Mouse (Mus musculus): ENCODE measurements around the gene Bcl6. TPM values are rescaled to one million over a fixed set of nuclear protein-coding genes. Genes with fewer than 3 reads are reported as not detected.

Gene Bcl6
- polyA plus RNA-seq, 1 experiment from 2014 or later, result 0.72 TPM

DNA sequence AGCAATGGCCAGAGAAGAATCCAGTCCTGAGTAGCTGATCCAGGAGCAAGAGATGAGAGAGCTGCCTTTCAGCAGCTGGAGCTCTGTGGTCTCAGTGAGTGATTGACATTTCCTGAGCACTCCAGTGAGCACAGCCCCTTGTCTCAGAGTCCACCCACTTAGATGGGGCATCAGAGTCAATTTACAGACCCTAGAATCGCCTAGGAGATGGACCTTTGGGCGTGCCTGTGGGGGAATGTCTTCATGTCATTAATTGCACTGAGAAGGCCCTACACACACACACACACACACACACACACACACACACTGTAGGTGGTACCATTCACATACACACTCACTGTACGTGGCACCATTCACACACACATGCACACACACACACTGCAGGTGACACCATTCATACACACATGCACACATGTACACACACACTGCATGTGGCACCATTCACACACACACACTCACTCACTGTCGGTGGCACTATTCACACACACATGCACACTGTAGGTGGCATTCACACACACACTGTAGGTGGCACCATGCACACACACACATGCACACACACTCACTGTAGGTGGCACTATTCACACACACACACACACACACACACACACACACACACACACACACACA is 36.4 kb downstream of the Bcl6 start:
- Histone ChIP-seq H3K36me3 (ENCODE audit: control insufficient read depth, insufficient read depth, low read length) (no peaks in the 10 kb centered on the region), H3K4me3 (ENCODE audit: low read depth, low read length) (no peak overlapping the region), H3K4me1 (ENCODE audit: control insufficient read depth, insufficient read depth, low read length) (no peaks in the 10 kb centered on the region), H3K9me3 (ENCODE audit: control insufficient read depth, low read length) (no peaks in the 10 kb centered on the region), H3K9ac (replicated peaks; ENCODE audit: low read depth, low read length) (no peak overlapping the region), H3K27ac (ENCODE audit: low read depth, low read length) (no peak overlapping the region), H3K27me3 (ENCODE audit: control insufficient read depth, insufficient read depth, low read length) (no peaks in the 10 kb centered on the region), H3K4me2 (ENCODE audit: low read depth, low read length) (no peak overlapping the region)
- no peak for ATAC-seq (ENCODE audit: low read depth)
- WGBS, result 78% methylated on average over 4 of the region's 4 CpGs

DNA sequence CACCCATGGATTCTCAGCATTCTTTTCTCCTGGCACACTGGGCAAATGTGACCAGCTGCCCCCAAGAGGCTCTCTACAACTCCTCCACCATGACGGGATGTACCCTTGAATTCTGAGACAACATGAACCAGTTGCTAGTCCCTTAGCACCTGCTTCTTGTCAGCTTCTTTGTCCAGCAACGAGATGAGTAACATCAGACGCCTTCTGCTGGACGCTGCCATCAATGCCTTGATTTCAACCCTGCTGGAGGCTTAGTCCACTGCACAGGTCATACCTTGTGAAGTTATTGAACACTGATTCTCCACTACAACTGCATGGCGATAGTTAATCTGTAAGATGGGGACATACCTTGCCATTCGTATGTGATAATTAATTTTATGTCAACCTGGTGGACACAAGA is 41.0 kb downstream of the Bcl6 start:
- no peak overlapping the region for H3K4me2 ChIP-seq (ENCODE audit: low read depth, low read length)
- H3K4me1 ChIP-seq (ENCODE audit: control insufficient read depth, insufficient read depth, low read length), result no peaks in the 10 kb centered on the region
- ATAC-seq (ENCODE audit: low read depth), result no peak
- no peaks in the 10 kb centered on the region for H3K9me3 ChIP-seq (ENCODE audit: control insufficient read depth, low read length)
- 94% methylated on average over 6 of the region's 6 CpGs for WGBS
- no peak overlapping the region for H3K4me3 ChIP-seq (ENCODE audit: low read depth, low read length)
- H3K27me3 ChIP-seq (ENCODE audit: control insufficient read depth, insufficient read depth, low read length), result no peaks in the 10 kb centered on the region
- H3K9ac ChIP-seq (replicated peaks; ENCODE audit: low read depth, low read length), result no peak overlapping the region
- no peak overlapping the region for H3K27ac ChIP-seq (ENCODE audit: low read depth, low read length)
- H3K36me3 ChIP-seq (ENCODE audit: control insufficient read depth, insufficient read depth, low read length), result no peaks in the 10 kb centered on the region

DNA sequence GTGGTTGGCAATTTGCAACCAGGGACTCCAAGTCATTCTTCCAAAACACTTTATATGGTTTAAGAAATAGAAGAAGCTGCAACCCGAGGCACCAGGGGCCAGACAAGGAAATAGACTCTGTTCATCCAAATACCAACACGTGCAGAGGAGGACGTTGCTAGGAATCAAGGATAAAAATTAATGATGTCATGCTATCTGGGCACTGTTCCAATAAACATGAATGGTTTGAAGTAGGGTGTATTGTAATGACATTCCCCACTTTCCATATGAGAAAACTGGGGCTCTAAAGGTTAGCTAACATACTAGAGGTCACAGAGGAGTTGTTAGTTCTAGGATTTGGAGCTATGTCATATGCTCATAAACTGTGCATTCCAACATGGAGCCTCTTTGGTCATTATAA is 43.9 kb downstream of the Bcl6 start:
- no peaks in the 10 kb centered on the region for H3K4me1 ChIP-seq (ENCODE audit: control insufficient read depth, insufficient read depth, low read length)
- 56% methylated on average over 3 of the region's 3 CpGs for WGBS
- H3K9me3 ChIP-seq (ENCODE audit: control insufficient read depth, low read length), result no peaks in the 10 kb centered on the region
- H3K36me3 ChIP-seq (ENCODE audit: control insufficient read depth, insufficient read depth, low read length), result no peaks in the 10 kb centered on the region
- H3K4me2 ChIP-seq (ENCODE audit: low read depth, low read length), result no peak overlapping the region
- no peak overlapping the region for H3K4me3 ChIP-seq (ENCODE audit: low read depth, low read length)
- no peak for ATAC-seq (ENCODE audit: low read depth)
- no peak overlapping the region for H3K9ac ChIP-seq (replicated peaks; ENCODE audit: low read depth, low read length)
- H3K27ac ChIP-seq (ENCODE audit: low read depth, low read length), result no peak overlapping the region
- no peaks in the 10 kb centered on the region for H3K27me3 ChIP-seq (ENCODE audit: control insufficient read depth, insufficient read depth, low read length)

DNA sequence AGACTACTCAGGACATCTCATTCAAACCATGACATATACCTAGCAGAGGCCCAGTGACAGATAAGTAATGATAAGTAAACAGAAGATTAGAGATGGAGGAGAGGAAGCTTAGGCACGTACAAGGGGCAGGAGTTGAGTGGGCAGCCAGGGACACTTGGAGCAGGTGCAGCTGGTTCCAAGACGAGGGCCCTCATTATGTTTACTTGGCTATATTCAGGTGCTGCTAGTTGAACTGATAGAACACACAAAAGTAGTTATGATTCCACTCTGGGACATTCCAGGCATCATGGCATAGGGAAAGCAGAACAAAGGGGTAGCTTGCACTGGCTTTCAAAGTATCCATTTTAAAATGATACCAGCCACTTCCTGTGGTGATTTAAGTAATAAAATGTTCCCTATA is 54.3 kb downstream of the Bcl6 start:
- H3K9me3 ChIP-seq (ENCODE audit: control insufficient read depth, low read length), result no peaks in the 10 kb centered on the region
- H3K4me1 ChIP-seq (ENCODE audit: control insufficient read depth, insufficient read depth, low read length), result no peaks in the 10 kb centered on the region
- no peaks in the 10 kb centered on the region for H3K27me3 ChIP-seq (ENCODE audit: control insufficient read depth, insufficient read depth, low read length)
- no peak overlapping the region for H3K4me2 ChIP-seq (ENCODE audit: low read depth, low read length)
- H3K9ac ChIP-seq (replicated peaks; ENCODE audit: low read depth, low read length), result no peak overlapping the region
- 81% methylated on average over 2 of the region's 2 CpGs for WGBS
- no peak for ATAC-seq (ENCODE audit: low read depth)
- H3K27ac ChIP-seq (ENCODE audit: low read depth, low read length), result no peak overlapping the region
- no peak overlapping the region for H3K4me3 ChIP-seq (ENCODE audit: low read depth, low read length)
- H3K36me3 ChIP-seq (ENCODE audit: control insufficient read depth, insufficient read depth, low read length), result no peaks in the 10 kb centered on the region

DNA sequence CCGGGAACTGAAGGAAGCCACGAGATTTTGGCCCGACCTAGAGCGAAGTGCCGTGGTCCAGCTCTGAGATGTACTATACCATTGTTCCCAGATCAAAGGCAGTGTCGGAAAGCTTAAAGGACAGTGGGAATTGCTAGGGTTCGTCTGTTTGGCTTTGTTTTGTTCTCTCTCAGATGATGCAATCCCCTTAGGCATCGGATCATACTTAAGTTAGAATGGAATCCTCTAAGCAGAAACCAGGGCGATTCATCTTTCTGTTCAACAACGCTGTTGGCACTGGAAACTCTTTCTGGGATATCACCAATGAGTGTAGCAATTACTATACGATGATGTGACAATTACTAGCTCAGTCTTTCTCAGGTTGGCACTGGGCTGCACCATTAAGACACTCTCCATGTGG is 56.4 kb downstream of the Bcl6 start, which contains the start of gene Rtp2:
Rtp2 (minus strand) TSS at position 101 of the 400 bp plus-strand sequence.
- Histone ChIP-seq H3K4me1 (ENCODE audit: control insufficient read depth, insufficient read depth, low read length) (no peaks in the 10 kb centered on the region), H3K9ac (replicated peaks; ENCODE audit: low read depth, low read length) (no peak within 1 kb of the TSS), H3K4me3 (ENCODE audit: low read depth, low read length) (no peak within 1 kb of the TSS), H3K36me3 (ENCODE audit: control insufficient read depth, insufficient read depth, low read length) (no peaks in the 10 kb centered on the region), H3K9me3 (ENCODE audit: control insufficient read depth, low read length) (no peaks in the 10 kb centered on the region), H3K4me2 (ENCODE audit: low read depth, low read length) (no peak within 1 kb of the TSS), H3K27me3 (ENCODE audit: control insufficient read depth, insufficient read depth, low read length) (no peaks in the 10 kb centered on the region), H3K27ac (ENCODE audit: low read depth, low read length) (no peak within 1 kb of the TSS)
- WGBS, result 61% methylated on average over 11 of the region's 11 CpGs
- no peak for ATAC-seq (ENCODE audit: low read depth)

DNA sequence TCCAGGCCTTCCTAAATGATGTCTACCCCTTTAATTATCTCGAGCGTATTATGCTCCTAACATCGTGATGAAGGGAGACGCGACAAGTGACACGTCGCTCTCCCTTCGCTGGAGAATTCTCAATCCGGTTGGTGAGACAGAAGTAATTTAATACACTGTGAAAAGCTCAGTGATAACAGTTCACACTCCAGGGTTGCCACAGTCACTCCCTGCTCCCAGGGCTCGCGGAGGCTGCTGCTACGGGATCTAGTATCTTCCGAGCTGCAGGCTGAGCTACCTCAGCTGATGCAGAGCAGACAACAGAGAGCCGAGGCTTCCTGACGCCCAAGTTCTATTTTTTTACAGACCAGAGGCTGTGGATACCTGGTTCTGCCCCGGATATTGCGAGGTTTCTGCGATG is 57.4 kb downstream of the Bcl6 start:
- Histone ChIP-seq H3K27me3 (ENCODE audit: control insufficient read depth, insufficient read depth, low read length) (no peaks in the 10 kb centered on the region), H3K36me3 (ENCODE audit: control insufficient read depth, insufficient read depth, low read length) (no peaks in the 10 kb centered on the region), H3K4me1 (ENCODE audit: control insufficient read depth, insufficient read depth, low read length) (no peaks in the 10 kb centered on the region), H3K9ac (replicated peaks; ENCODE audit: low read depth, low read length) (no peak overlapping the region), H3K27ac (ENCODE audit: low read depth, low read length) (no peak overlapping the region), H3K4me3 (ENCODE audit: low read depth, low read length) (no peak overlapping the region), H3K9me3 (ENCODE audit: control insufficient read depth, low read length) (no peaks in the 10 kb centered on the region), H3K4me2 (ENCODE audit: low read depth, low read length) (no peak overlapping the region)
- no peak for ATAC-seq (ENCODE audit: low read depth)
- 85% methylated on average over 18 of the region's 18 CpGs for WGBS

DNA sequence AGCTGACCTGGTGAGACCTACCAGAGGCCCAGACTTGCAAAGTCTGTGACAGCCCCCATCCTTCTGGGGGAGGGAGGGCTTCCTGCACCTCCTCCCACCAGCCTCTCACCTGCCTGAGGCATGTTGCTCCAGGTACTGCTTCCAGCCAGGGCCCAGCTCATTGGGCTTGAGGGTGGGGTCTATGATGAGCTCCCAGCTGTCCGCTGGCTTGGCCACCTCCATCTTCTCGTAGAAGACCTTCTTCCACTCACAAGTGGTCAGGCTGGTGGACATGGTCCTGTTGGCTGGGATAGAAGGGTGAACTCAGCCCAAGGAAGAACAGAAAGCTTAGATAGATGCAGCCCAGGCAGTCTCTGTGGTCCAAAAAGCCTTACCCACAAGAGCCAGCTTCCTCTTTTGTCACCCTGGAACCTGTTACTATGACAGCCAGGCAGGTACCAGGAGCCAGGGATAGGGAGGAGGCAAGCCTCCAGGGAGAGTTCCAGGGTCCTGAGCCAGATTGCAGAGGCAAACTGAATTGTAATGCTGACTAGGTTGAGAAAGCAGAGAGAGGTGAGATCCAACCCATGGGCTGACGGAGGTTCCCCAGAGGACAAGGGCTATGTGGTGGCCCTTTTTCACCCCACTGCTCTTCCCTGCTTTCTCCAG is 58.1 kb downstream of the Bcl6 start:
- no peak overlapping the region for H3K4me2 ChIP-seq (ENCODE audit: low read depth, low read length)
- no peak for ATAC-seq (ENCODE audit: low read depth)
- H3K36me3 ChIP-seq (ENCODE audit: control insufficient read depth, insufficient read depth, low read length), result no peaks in the 10 kb centered on the region
- 90% methylated on average over 3 of the region's 3 CpGs for WGBS
- H3K27ac ChIP-seq (ENCODE audit: low read depth, low read length), result no peak overlapping the region
- no peaks in the 10 kb centered on the region for H3K9me3 ChIP-seq (ENCODE audit: control insufficient read depth, low read length)
- H3K4me3 ChIP-seq (ENCODE audit: low read depth, low read length), result no peak overlapping the region
- H3K27me3 ChIP-seq (ENCODE audit: control insufficient read depth, insufficient read depth, low read length), result no peaks in the 10 kb centered on the region
- H3K9ac ChIP-seq (replicated peaks; ENCODE audit: low read depth, low read length), result no peak overlapping the region
- no peaks in the 10 kb centered on the region for H3K4me1 ChIP-seq (ENCODE audit: control insufficient read depth, insufficient read depth, low read length)

DNA sequence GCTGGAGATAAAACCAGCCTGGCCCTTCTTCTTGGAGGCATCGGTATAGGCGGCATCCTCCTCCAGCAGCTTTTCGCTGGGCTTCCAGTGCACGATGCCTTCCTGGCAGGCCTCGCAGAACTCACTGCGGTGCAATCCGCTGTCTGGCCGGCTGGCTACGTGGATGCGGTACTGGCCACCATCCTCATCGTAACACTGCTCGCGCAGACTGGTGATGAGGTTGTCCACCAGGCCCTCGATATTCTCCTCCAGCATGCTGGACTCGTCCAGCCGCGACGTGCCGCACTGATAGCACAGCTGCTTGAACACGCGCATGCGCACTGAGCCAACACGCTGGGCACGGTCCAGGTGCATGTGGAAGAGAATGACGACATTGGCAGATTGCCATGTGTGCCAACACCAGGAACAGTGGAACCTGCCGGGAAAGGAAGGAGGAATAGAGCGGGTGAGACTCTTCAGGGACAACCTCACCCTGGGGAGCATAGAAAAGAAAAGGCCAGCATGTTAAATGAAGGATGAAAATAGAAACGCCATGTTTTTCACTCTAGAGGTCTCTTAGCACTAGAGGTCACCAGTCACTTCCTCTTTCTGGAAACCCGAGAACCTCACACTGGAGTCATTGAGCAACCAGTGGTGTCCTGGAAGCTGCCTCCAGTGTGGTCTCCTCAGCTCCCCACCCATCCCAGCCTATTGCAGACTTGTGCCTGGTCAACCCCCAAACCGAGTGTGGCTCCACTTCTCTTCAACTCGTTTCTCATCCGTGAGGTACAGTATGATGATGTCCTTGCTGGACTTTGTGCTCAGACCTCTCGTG is 61.1 kb downstream of the Bcl6 start:
- no peaks in the 10 kb centered on the region for H3K9me3 ChIP-seq (ENCODE audit: control insufficient read depth, low read length)
- WGBS, result 90% methylated on average over 33 of the region's 33 CpGs
- H3K9ac ChIP-seq (replicated peaks; ENCODE audit: low read depth, low read length), result no peak overlapping the region
- no peak overlapping the region for H3K4me2 ChIP-seq (ENCODE audit: low read depth, low read length)
- no peaks in the 10 kb centered on the region for H3K27me3 ChIP-seq (ENCODE audit: control insufficient read depth, insufficient read depth, low read length)
- H3K27ac ChIP-seq (ENCODE audit: low read depth, low read length), result no peak overlapping the region
- H3K36me3 ChIP-seq (ENCODE audit: control insufficient read depth, insufficient read depth, low read length), result no peaks in the 10 kb centered on the region
- H3K4me3 ChIP-seq (ENCODE audit: low read depth, low read length), result no peak overlapping the region
- ATAC-seq (ENCODE audit: low read depth), result no peak
- no peaks in the 10 kb centered on the region for H3K4me1 ChIP-seq (ENCODE audit: control insufficient read depth, insufficient read depth, low read length)

DNA sequence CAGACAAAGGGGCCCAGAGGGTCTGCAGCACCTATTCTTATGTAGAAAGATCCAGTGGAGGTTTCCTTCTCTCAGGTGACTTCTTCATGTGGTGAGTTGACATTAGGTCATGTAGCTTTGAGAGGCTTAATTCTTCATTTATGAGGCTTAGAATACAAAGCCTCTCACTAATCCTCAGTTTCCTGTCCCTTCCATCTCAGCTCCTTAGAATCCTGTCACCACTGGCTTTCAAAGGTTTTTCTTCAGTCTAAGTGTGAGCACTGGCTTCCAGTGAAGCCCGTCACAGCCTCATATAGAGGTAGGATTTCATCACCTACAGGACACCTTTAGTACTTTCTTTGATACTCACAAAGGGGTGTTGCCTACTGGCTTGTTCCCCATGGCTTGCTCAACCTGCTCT is 65.7 kb downstream of the Bcl6 start:
- no peaks in the 10 kb centered on the region for H3K9me3 ChIP-seq (ENCODE audit: control insufficient read depth, low read length)

More for the DNA sequence above, 65.7 kb downstream of the Bcl6 start:
- no peak overlapping the region for H3K4me3 ChIP-seq (ENCODE audit: low read depth, low read length)
- no peak overlapping the region for H3K9ac ChIP-seq (replicated peaks; ENCODE audit: low read depth, low read length)
- no peaks in the 10 kb centered on the region for H3K4me1 ChIP-seq (ENCODE audit: control insufficient read depth, insufficient read depth, low read length)
- H3K4me2 ChIP-seq (ENCODE audit: low read depth, low read length), result no peak overlapping the region
- WGBS, result 92% methylated on average over 1 of the region's 1 CpGs
- no peak for ATAC-seq (ENCODE audit: low read depth)
- H3K27ac ChIP-seq (ENCODE audit: low read depth, low read length), result no peak overlapping the region
- no peaks in the 10 kb centered on the region for H3K27me3 ChIP-seq (ENCODE audit: control insufficient read depth, insufficient read depth, low read length)
- H3K36me3 ChIP-seq (ENCODE audit: control insufficient read depth, insufficient read depth, low read length), result no peaks in the 10 kb centered on the region

Data from neural tube, embryonic 14.5 days (tissue).